Mouse (Mus musculus) Patski (cell line): ENCODE measurements at regions not wholly inside any gene's neighbourhood (a gene's known extent, or its start where the extent isn't known, plus 50 kb on each side); places are given as distances from the start of the nearest gene placed in this dataset.

Experiments
- ATAC-seq: fragments of 100-300 bp; one replicate; pipeline ENCODE4 v1.8.0; 2021
- CTCF ChIA-PET: fragments of 350-600 bp; sonication (Branson Sonifier 250); formaldehyde crosslinking; loops from one replicate; lab custom pipeline; 2022; ENCODE audit warnings: inconsistent platforms; lab: Charles Lee
- POLR2A ChIA-PET: fragments of 350-600 bp; sonication (Branson Sonifier 250); formaldehyde crosslinking; loops from one replicate; lab custom pipeline; 2022; ENCODE audit warnings: antibody characterized with exemption, inconsistent platforms; lab: Charles Lee
- DNase-seq: peaks from one replicate; pipeline ENCODE4 v3.0.0-alpha.2; 2011; ENCODE audit warnings: low read depth, low spot score
- H3K27me3 ChIP-seq: fragments of 371-371 bp; one replicate; pipeline ENCODE4 v1.5.1; 2021
- CTCF ChIP-seq: fragments of 100-300 bp; IDR thresholded peaks from one replicate; pipeline ENCODE4 v1.5.1; 2021
- in situ Hi-C: fragments of 300-500 bp; cut with MboI; formaldehyde crosslinking; loops from 3 replicates; pipeline ENCODE4 v1.11.1; 2018; ENCODE audit warnings: low pct_unique_long_range_greater_than_20kb, mixed read lengths

DNA sequence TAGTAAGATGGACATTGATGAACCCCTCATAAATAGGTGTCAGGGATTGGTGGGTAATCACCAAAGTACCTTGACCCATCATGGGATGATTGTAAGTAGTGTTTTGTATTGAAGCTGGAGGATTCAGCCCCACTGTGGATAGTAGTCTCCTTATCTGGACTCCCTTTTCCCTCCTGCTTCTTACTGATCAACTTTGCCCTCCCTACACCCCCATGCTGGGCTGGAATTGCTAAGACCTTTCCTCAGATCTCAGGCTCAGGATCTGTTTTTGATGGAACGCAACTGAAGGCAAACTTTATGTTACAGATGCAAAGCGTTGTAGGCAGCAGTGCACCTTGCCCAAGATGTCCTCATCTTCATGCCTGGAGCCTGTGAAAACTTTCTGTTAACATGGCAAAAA, 73.7 kb upstream of the Pgrmc2 start:
- in situ Hi-C loops = no loop called here
- no peak for ATAC-seq
- CTCF ChIA-PET = interaction anchor here (1.4 to 1.5 kb wide), 2 partner anchors 10 to 16 kb away, joined by 3 to 6 read pairs; no protein-coding TSS in a partner anchor
- TF ChIP-seq CTCF = no peak
- DNase-seq = no peak
- POLR2A ChIA-PET = no interaction called here
- H3K27me3 ChIP-seq = no peaks in the 10 kb centered on the region

DNA sequence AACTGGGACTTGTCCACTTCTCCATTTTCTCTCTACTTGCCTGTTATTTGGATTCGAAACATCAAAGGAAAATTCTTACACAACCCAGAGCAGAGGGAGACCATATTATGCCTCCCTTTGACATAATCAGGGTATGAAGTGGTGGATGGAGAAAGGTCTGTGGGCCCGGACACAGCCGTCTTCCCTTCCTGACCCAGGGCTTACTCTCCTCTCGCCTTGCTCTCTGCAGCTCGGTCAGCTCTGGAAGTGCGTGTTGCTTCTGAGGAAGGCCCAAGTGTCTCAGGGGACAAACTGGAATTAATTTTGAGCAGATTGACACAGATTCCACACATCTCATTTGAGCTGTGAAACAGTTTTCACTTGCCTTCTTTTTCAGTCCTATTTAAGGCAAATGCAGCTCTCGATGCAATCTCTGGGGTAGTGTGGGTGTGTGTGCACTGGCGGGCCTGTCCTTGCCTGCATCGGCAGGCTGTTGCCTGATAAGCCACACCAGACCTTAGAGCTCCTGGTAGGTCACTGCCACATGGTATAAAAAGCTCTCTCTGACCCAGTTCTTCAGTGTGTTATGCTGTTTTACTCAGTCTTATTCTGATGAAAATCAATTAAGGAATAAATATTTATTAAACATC, 72.4 kb upstream of the Pgrmc2 start:
- in situ Hi-C loops = no loop called here
- CTCF ChIA-PET = interaction anchor here (1.0 kb wide), 1 partner anchor 14 kb away, joined by 5 read pairs; no protein-coding TSS in a partner anchor
- no peak for ATAC-seq

GRCm38 (mm10) chr3:41154402-41154801, 71.6 kb upstream of the Pgrmc2 start:
- ChIA-PET POLR2A (no interaction called here), CTCF (interaction anchor here (1.0 kb wide), 1 partner anchor 14 kb away, joined by 5 read pairs; no protein-coding TSS in a partner anchor)
- DNase-seq (no peak), ATAC-seq (no peak)
- H3K27me3 ChIP-seq = no peaks in the 10 kb centered on the region
- in situ Hi-C loops = no loop called here
- TF ChIP-seq CTCF = no peak

More for the DNA sequence above, 72.4 kb upstream of the Pgrmc2 start:
- H3K27me3 ChIP-seq = no peaks in the 10 kb centered on the region
- POLR2A ChIA-PET = interaction anchor here (1.0 kb wide), 1 partner anchor 10 kb away, joined by 3 read pairs; no protein-coding TSS in a partner anchor
- no peak for DNase-seq
- TF ChIP-seq CTCF = no peak

GRCm38 (mm10) chr3:41151989-41152388, 69.1 kb upstream of the Pgrmc2 start:
- TF ChIP-seq CTCF = no peak
- ChIA-PET CTCF (interaction anchor here (1.2 to 1.5 kb wide), 5 partner anchors 9 to 43 kb away, joined by 3 to 7 read pairs (median 3); no protein-coding TSS in a partner anchor), POLR2A (no interaction called here)
- no peaks in the 10 kb centered on the region for H3K27me3 ChIP-seq
- in situ Hi-C loops = no loop called here
- ATAC-seq (no peak), DNase-seq (no peak)

DNA sequence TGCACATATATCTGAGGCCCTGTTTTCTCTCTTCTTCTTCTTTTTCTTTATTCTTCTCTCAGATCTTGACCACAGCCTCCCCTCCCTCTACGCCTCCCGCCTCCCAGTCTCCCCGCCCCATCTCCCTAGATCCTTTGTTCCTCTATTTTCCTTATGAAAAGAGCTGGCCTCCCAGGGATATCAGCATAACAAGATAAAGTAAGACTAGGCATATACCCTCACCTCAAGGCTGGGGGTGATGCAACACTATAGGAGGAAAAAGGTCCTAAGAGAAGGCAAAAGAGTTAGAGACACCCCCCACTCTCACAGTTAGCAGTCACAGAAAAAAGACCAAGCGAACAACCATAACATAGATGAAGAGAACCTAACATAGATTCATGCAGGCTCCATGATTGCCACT, 57.5 kb upstream of the Pgrmc2 start:
- TF ChIP-seq CTCF = no peak
- DNase-seq (no peak), ATAC-seq (no peak)
- ChIA-PET POLR2A (no interaction called here), CTCF (interaction anchor here (1.1 to 2.9 kb wide), 8 partner anchors 8 to 22 kb away, joined by 3 to 6 read pairs (median 4); no protein-coding TSS in a partner anchor)
- H3K27me3 ChIP-seq = no peaks in the 10 kb centered on the region
- in situ Hi-C loops = no loop called here

DNA sequence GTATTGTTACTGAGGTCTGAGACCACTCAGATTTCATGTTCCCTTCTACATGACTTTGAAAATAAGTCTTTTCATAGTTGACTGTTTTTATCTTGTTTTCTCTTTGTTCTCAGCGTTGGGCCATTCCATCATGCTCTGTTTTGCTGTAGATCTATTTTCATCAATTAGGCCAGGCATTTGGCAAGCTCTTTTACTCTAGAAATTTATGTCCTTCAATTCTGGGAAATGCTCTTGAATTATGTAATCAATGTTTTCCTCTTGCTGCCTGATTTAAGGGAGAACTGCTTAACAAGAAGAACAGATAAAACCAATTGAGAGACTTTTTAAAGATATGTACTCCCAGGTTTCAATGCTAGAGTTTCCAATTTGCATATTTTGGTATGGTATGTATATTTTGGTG, 55.1 kb upstream of the Pgrmc2 start:
- ATAC-seq = no peak
- TF ChIP-seq CTCF = no peak
- CTCF ChIA-PET = interaction anchor here (1.9 kb wide), 1 partner anchor 21 kb away, joined by 4 read pairs; no protein-coding TSS in a partner anchor
- no peaks in the 10 kb centered on the region for H3K27me3 ChIP-seq
- in situ Hi-C loops = no loop called here
- POLR2A ChIA-PET = no interaction called here
- no peak for DNase-seq

DNA sequence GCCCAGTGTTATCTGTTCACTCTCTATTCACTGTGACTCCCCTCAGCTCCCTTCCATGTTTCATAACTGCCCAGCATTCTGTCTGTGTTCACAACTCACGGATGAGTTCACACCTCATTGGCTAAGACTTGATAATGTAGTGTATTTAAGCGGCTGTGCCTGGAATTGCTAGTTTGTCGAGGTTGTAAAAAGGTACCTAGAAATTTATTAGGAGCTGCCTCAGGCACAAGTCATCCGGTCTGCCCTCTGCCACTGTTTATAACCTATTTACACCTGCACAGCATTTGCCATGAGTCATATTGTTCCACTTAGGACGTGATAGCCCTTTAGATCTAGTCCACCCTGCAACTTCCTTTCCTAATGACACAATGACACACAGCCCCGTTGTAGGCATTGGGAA, 50.0 kb upstream of the Pgrmc2 start:
- DNase-seq = no peak

More for the DNA sequence above, 50.0 kb upstream of the Pgrmc2 start:
- H3K27me3 ChIP-seq = peaks cover 4% of the 10 kb centered on the region
- in situ Hi-C loops = no loop called here
- ATAC-seq = no peak
- TF ChIP-seq CTCF = no peak
- ChIA-PET POLR2A (interaction anchor here (2.1 kb wide), 1 partner anchor 9 kb away, joined by 4 read pairs; no protein-coding TSS in a partner anchor), CTCF (interaction anchor here (1.2 to 2.1 kb wide), 2 partner anchors 9 to 20 kb away, joined by 3 to 6 read pairs; no protein-coding TSS in a partner anchor)
